Mouse (Mus musculus) MEL (cell line): ENCODE measurements around the gene Rtbdn.

Experiments
- CTCF ChIP-seq, 3 experiments: IDR thresholded peaks in 2 of 3; conservative IDR thresholded peaks in 1 of 3; 2 replicates each; pipeline ENCODE4 v1.5.1; 2011 to 2012; ENCODE audit warnings: low read length in 3 of 3, low read depth in 2 of 3, mild to moderate bottlenecking in 2 of 3, improper control_type of control experiment in 1 of 3, inconsistent platforms in 1 of 3, mixed read lengths in 1 of 3, moderate library complexity in 1 of 3; ENCODE audit not compliant: control insufficient read depth in 1 of 3, insufficient read depth in 1 of 3, poor library complexity in 1 of 3, severe bottlenecking in 1 of 3
- E2F4 ChIP-seq: IDR thresholded peaks from 2 replicates; pipeline ENCODE4 v1.6.1; 2011; ENCODE audit warnings: low read depth, low read length, improper control_type of control experiment, borderline replicate concordance
- POLR2A ChIP-seq, 2 experiments: IDR thresholded peaks; 2 replicates each; pipeline ENCODE4 v1.6.1; 2011 to 2012; ENCODE audit warnings: low read length in 2 of 2, mild to moderate bottlenecking in 2 of 2, control low read depth in 1 of 2, improper control_type of control experiment in 1 of 2, low read depth in 1 of 2, moderate library complexity in 1 of 2; ENCODE audit not compliant: control insufficient read depth in 1 of 2, insufficient read depth in 1 of 2, poor library complexity in 1 of 2
- POLR2AphosphoS2 ChIP-seq: IDR thresholded peaks from 2 replicates; pipeline ENCODE4 v1.6.1; 2011; ENCODE audit warnings: low read length, improper control_type of control experiment

- TF ChIP-seq E2F4: no peak
- TF ChIP-seq POLR2AphosphoS2: no peak
- peak in 1 of 3 experiments; percentile 38; a peak in 2 of 6 replicates for TF ChIP-seq CTCF (IDR thresholded peaks at IDR 0.05 in 2 of 3, conservative IDR thresholded peaks at IDR 0.05 in 1 of 3; ENCODE audit: control insufficient read depth in 1 of 3, insufficient read depth in 1 of 3, low read depth in 2 of 3, low read length in 3 of 3, poor library complexity in 1 of 3, severe bottlenecking in 1 of 3)
- no peak for TF ChIP-seq POLR2A (IDR thresholded peaks at IDR 0.05; ENCODE audit: control insufficient read depth in 1 of 2, insufficient read depth in 1 of 2, low read depth in 1 of 2, low read length in 2 of 2, poor library complexity in 1 of 2)
These were observed 911 bp upstream of the Rtbdn start for GRCm38 (mm10) chr8:84945633-84946527.
